Mouse (Mus musculus) MEL (cell line): Measurements from ENCODE around the gene Rps6kb2. TPM values are rescaled to one million over a fixed set of nuclear protein-coding genes. Genes with fewer than 3 reads are reported as not detected.

Experiments
- DNase-seq: peaks from one replicate; pipeline ENCODE4 v3.0.0; 2011; ENCODE audit warnings: low read depth, low spot score
- H3K27ac ChIP-seq: 2 replicates; pipeline ENCODE4 v1.5.1; 2012; ENCODE audit warnings: low read depth, mild to moderate bottlenecking, control low read depth, low read length, moderate library complexity; ENCODE audit not compliant: control insufficient read depth
- H3K27me3 ChIP-seq, 2 experiments: fragments of 150-350 bp in 1 of 2; sonication (generic) in 1 of 2; 2 replicates each; pipeline ENCODE4 v1.6.1; 2012; ENCODE audit warnings: low read length in 2 of 2, mild to moderate bottlenecking in 2 of 2, improper control_type of control experiment in 1 of 2, moderate library complexity in 1 of 2; ENCODE audit not compliant: insufficient read depth in 2 of 2, control insufficient read depth in 1 of 2
- H3K36me3 ChIP-seq, 2 experiments: 2 replicates each; pipeline ENCODE4 v1.6.1; 2012 to 2014; ENCODE audit warnings: low read length in 2 of 2, improper control_type of control experiment in 1 of 2, inconsistent platforms in 1 of 2, mild to moderate bottlenecking in 1 of 2; ENCODE audit not compliant: insufficient read depth in 2 of 2, control insufficient read depth in 1 of 2
- H3K4me1 ChIP-seq, 2 experiments: fragments of 150-350 bp in 1 of 2; sonication (generic) in 1 of 2; 2 replicates each; pipeline ENCODE4 v1.6.1; 2012; ENCODE audit warnings: low read length in 2 of 2, improper control_type of control experiment in 1 of 2, mild to moderate bottlenecking in 1 of 2; ENCODE audit not compliant: insufficient read depth in 2 of 2, control insufficient read depth in 1 of 2
- H3K4me3 ChIP-seq, 2 experiments: fragments of 150-350 bp in 1 of 2; sonication (generic) in 1 of 2; 2 replicates each; pipeline ENCODE4 v1.5.1; 2012; ENCODE audit warnings: low read depth in 2 of 2, low read length in 2 of 2, mild to moderate bottlenecking in 2 of 2, moderate library complexity in 2 of 2, control low read depth in 1 of 2, improper control_type of control experiment in 1 of 2; ENCODE audit not compliant: control insufficient read depth in 1 of 2, insufficient read depth in 1 of 2
- H3K79me2 ChIP-seq: 2 replicates; pipeline ENCODE4 v1.6.1; 2012; ENCODE audit warnings: mild to moderate bottlenecking, low read length, moderate library complexity; ENCODE audit not compliant: control insufficient read depth, poor library complexity, insufficient read depth
- H3K9ac ChIP-seq: 2 replicates; pipeline ENCODE4 v1.6.1; 2012; ENCODE audit warnings: low read depth, mild to moderate bottlenecking, control low read depth, low read length, moderate library complexity; ENCODE audit not compliant: control insufficient read depth, poor library complexity, severe bottlenecking
- H3K9me3 ChIP-seq: fragments of 150-350 bp; sonication (generic); replicated peaks from 2 replicates; pipeline ENCODE4 v1.6.1; 2012; ENCODE audit warnings: mild to moderate bottlenecking, low read length, improper control_type of control experiment, moderate library complexity; ENCODE audit not compliant: insufficient read depth
- BHLHE40 ChIP-seq: IDR thresholded peaks from 2 replicates; pipeline ENCODE4 v1.6.1; 2012; ENCODE audit warnings: low read depth, mild to moderate bottlenecking, inconsistent platforms, low read length, improper control_type of control experiment, borderline replicate concordance
- CHD2 ChIP-seq: IDR thresholded peaks from 2 replicates; pipeline ENCODE4 v1.6.1; 2011; ENCODE audit warnings: low read length, improper control_type of control experiment
- CTCF ChIP-seq, 3 experiments: IDR thresholded peaks in 2 of 3; conservative IDR thresholded peaks in 1 of 3; 2 replicates each; pipeline ENCODE4 v1.5.1; 2011 to 2012; ENCODE audit warnings: low read length in 3 of 3, low read depth in 2 of 3, mild to moderate bottlenecking in 2 of 3, improper control_type of control experiment in 1 of 3, inconsistent platforms in 1 of 3, mixed read lengths in 1 of 3, moderate library complexity in 1 of 3; ENCODE audit not compliant: control insufficient read depth in 1 of 3, insufficient read depth in 1 of 3, poor library complexity in 1 of 3, severe bottlenecking in 1 of 3
- E2F4 ChIP-seq: IDR thresholded peaks from 2 replicates; pipeline ENCODE4 v1.6.1; 2011; ENCODE audit warnings: low read depth, low read length, improper control_type of control experiment, borderline replicate concordance
- EP300 ChIP-seq, 2 experiments: IDR thresholded peaks; 2 replicates each; pipeline ENCODE4 v1.6.1; 2011; ENCODE audit warnings: improper control_type of control experiment in 2 of 2, low read length in 2 of 2, low read depth in 1 of 2, mild to moderate bottlenecking in 1 of 2
- GABPA ChIP-seq: IDR thresholded peaks from 2 replicates; pipeline ENCODE4 v1.6.1; 2012; ENCODE audit warnings: low read depth, mild to moderate bottlenecking, inconsistent platforms, low read length, improper control_type of control experiment, moderate library complexity
- GATA1 ChIP-seq: IDR thresholded peaks from 2 replicates; pipeline ENCODE4 v1.6.1; 2011; ENCODE audit warnings: low read depth, low read length, improper control_type of control experiment
- HCFC1 ChIP-seq: IDR thresholded peaks from 2 replicates; pipeline ENCODE4 v1.6.1; 2012; ENCODE audit warnings: low read depth, mild to moderate bottlenecking, inconsistent platforms, low read length, improper control_type of control experiment, moderate library complexity
- JUND ChIP-seq: IDR thresholded peaks from 2 replicates; pipeline ENCODE4 v1.6.1; 2011; ENCODE audit warnings: low read depth, mild to moderate bottlenecking, improper control_type of control experiment, low read length
- KAT2A ChIP-seq: conservative IDR thresholded peaks from 2 replicates; pipeline ENCODE4 v1.6.1; 2012; ENCODE audit warnings: low read depth, low read length, improper control_type of control experiment, inconsistent platforms
- MAFK ChIP-seq: IDR thresholded peaks from 2 replicates; pipeline ENCODE4 v1.6.1; 2011; ENCODE audit warnings: low read depth, mild to moderate bottlenecking, low read length, improper control_type of control experiment, borderline replicate concordance
- MAX ChIP-seq: IDR thresholded peaks from 2 replicates; pipeline ENCODE4 v1.6.1; 2011; ENCODE audit warnings: low read length, improper control_type of control experiment
- MAZ ChIP-seq: IDR thresholded peaks from 2 replicates; pipeline ENCODE4 v1.6.1; 2012; ENCODE audit warnings: low read depth, mild to moderate bottlenecking, inconsistent platforms, low read length, improper control_type of control experiment
- MXI1 ChIP-seq: IDR thresholded peaks from 2 replicates; pipeline ENCODE4 v1.6.1; 2011; ENCODE audit warnings: mild to moderate bottlenecking, low read depth, low read length, improper control_type of control experiment
- MYC ChIP-seq: IDR thresholded peaks from 2 replicates; pipeline ENCODE4 v1.6.1; 2011; ENCODE audit warnings: low read depth, mild to moderate bottlenecking, low read length, improper control_type of control experiment, moderate library complexity
- NELFE ChIP-seq: IDR thresholded peaks from 2 replicates; pipeline ENCODE4 v1.6.1; 2011; ENCODE audit warnings: low read depth, low read length, improper control_type of control experiment
- NRF1 ChIP-seq: IDR thresholded peaks from 2 replicates; pipeline ENCODE4 v1.6.1; 2014; ENCODE audit warnings: low read depth, mild to moderate bottlenecking, inconsistent platforms, low read length, improper control_type of control experiment, moderate library complexity; ENCODE audit not compliant: poor library complexity, insufficient read depth, severe bottlenecking
- POLR2A ChIP-seq, 2 experiments: IDR thresholded peaks; 2 replicates each; pipeline ENCODE4 v1.6.1; 2011 to 2012; ENCODE audit warnings: low read length in 2 of 2, mild to moderate bottlenecking in 2 of 2, control low read depth in 1 of 2, improper control_type of control experiment in 1 of 2, low read depth in 1 of 2, moderate library complexity in 1 of 2; ENCODE audit not compliant: control insufficient read depth in 1 of 2, insufficient read depth in 1 of 2, poor library complexity in 1 of 2
- RAD21 ChIP-seq: IDR thresholded peaks from 2 replicates; pipeline ENCODE4 v1.6.1; 2011; ENCODE audit warnings: mild to moderate bottlenecking, low read depth, low read length, improper control_type of control experiment
- RCOR1 ChIP-seq: IDR thresholded peaks from 2 replicates; pipeline ENCODE4 v1.6.1; 2012; ENCODE audit warnings: low read depth, mild to moderate bottlenecking, inconsistent platforms, low read length, improper control_type of control experiment
- SIN3A ChIP-seq: IDR thresholded peaks from 2 replicates; pipeline ENCODE4 v1.6.1; 2012; ENCODE audit warnings: low read length, improper control_type of control experiment, inconsistent platforms
- SMC3 ChIP-seq: IDR thresholded peaks from 2 replicates; pipeline ENCODE4 v1.6.1; 2011; ENCODE audit warnings: low read depth, low read length, improper control_type of control experiment
- TAL1 ChIP-seq: IDR thresholded peaks from 2 replicates; pipeline ENCODE4 v1.6.1; 2012; ENCODE audit warnings: mild to moderate bottlenecking, inconsistent platforms, low read length, moderate library complexity, mixed read lengths
- TBP ChIP-seq: IDR thresholded peaks from 2 replicates; pipeline ENCODE4 v1.8.0; 2011; ENCODE audit warnings: low read depth, low read length, improper control_type of control experiment
- USF1 ChIP-seq: IDR thresholded peaks from 2 replicates; pipeline ENCODE4 v1.6.1; 2014; ENCODE audit warnings: low read depth, mild to moderate bottlenecking, inconsistent platforms, low read length, improper control_type of control experiment, moderate library complexity
- ZC3H11A ChIP-seq: IDR thresholded peaks from 2 replicates; pipeline ENCODE4 v1.6.1; 2012; ENCODE audit warnings: low read depth, mild to moderate bottlenecking, inconsistent platforms, low read length, improper control_type of control experiment
- ZKSCAN1 ChIP-seq: IDR thresholded peaks from 2 replicates; pipeline ENCODE4 v1.6.1; 2012; ENCODE audit warnings: low read depth, mild to moderate bottlenecking, inconsistent platforms, low read length, improper control_type of control experiment, moderate library complexity
- ZMIZ1 ChIP-seq: IDR thresholded peaks from 2 replicates; pipeline ENCODE4 v1.6.1; 2012; ENCODE audit warnings: low read depth, mild to moderate bottlenecking, inconsistent platforms, low read length, improper control_type of control experiment, moderate library complexity
- polyA plus RNA-seq, 2 experiments: library from polyadenylated mRNA; stranded (reverse) in 1 of 2; unstranded in 1 of 2; fragments of >175 nt in 1 of 2; fragments of >200 nt in 1 of 2; gene quantifications; 2 replicates each; pipeline versions ENCODE4 v1.2.1 to v1.2.4; 2012; ENCODE audit warnings: low replicate concordance in 2 of 2, low read depth in 1 of 2; ENCODE audit not compliant: insufficient read length in 2 of 2, insufficient read depth in 1 of 2, missing spikeins in 1 of 2
- total RNA-seq: library from RNA; depleted of rRNA; stranded (reverse); fragments of 300-350 nt; gene quantifications from 2 replicates; pipeline ENCODE4 v1.2.3, GENCODE M21; 2012

Rps6kb2 gene
- total and polyA plus RNA-seq, 3 experiments: 8.7 to 19.8 TPM; not detected in 1

- H3K79me2 ChIP-seq: no peaks in the 10 kb centered on the region
- DNase-seq: no peak
- no peak overlapping the region for H3K27ac ChIP-seq
- no peak for TF ChIP-seq GATA1
- no peak for TF ChIP-seq GABPA
- TF ChIP-seq NELFE: no peak
- no peak for TF ChIP-seq ZKSCAN1
- TF ChIP-seq MAX: no peak
- TF ChIP-seq ZMIZ1: no peak
- no peak for TF ChIP-seq TBP
- no peak for TF ChIP-seq USF1
- TF ChIP-seq BHLHE40: no peak
- TF ChIP-seq SIN3A: no peak
- TF ChIP-seq KAT2A: no peak
- TF ChIP-seq HCFC1: no peak
- TF ChIP-seq POLR2A (IDR thresholded peaks at IDR 0.05; ENCODE audit: control insufficient read depth in 1 of 2, insufficient read depth in 1 of 2, low read depth in 1 of 2, low read length in 2 of 2, poor library complexity in 1 of 2): no peak
- no peak for TF ChIP-seq SMC3
- TF ChIP-seq MYC: no peak
- TF ChIP-seq JUND: no peak
- TF ChIP-seq EP300 (IDR thresholded peaks at IDR 0.05; ENCODE audit: low read depth in 1 of 2, low read length in 2 of 2): no peak
- no peak for TF ChIP-seq CTCF (IDR thresholded peaks at IDR 0.05 in 2 of 3, conservative IDR thresholded peaks at IDR 0.05 in 1 of 3; ENCODE audit: control insufficient read depth in 1 of 3, insufficient read depth in 1 of 3, low read depth in 2 of 3, low read length in 3 of 3, poor library complexity in 1 of 3, severe bottlenecking in 1 of 3)
- TF ChIP-seq E2F4: no peak
- no peak for TF ChIP-seq MXI1
- H3K4me1 ChIP-seq: no peaks in the 10 kb centered on the region
- H3K4me3 ChIP-seq: no peak overlapping the region
- H3K9me3 ChIP-seq: no peaks in the 10 kb centered on the region
- no peaks in the 10 kb centered on the region for H3K36me3 ChIP-seq
- no peaks in the 10 kb centered on the region; a peak in 1 of 4 replicates for H3K27me3 ChIP-seq
- no peak overlapping the region for H3K9ac ChIP-seq
These were observed 23.0 kb downstream of the Rps6kb2 start for GRCm38 (mm10) chr19:4140147-4140546.

DNA sequence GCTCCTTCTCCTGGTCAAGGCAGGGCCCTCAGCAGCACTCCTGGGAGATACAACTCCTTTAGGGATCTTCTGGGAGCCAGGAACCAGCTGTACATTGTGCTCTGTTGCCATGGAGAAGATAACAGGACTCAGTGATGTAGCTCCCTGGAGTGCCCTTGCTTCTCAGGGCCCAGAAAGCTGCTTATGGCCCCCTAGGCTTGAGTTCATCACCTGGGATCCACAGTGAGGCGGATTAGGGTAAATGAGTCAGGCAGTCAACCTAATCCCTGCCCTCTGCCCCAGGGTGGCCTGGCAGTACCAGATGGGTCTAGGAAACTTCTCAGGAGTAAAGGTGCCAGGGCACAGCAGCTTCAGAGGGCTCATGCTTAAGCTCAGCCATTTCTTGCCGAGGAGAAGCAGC, 23.7 kb downstream of the Rps6kb2 start, which contains the start of gene Gpr152:
Gene Gpr152, plus strand, starts transcription at position 342 of the 400 bp plus-strand sequence.
- no peak for DNase-seq
- Histone ChIP-seq H3K9me3 (no peaks in the 10 kb centered on the region), H3K27me3 (no peaks in the 10 kb centered on the region; a peak in 1 of 4 replicates), H3K27ac (no peak within 1 kb of the TSS), H3K79me2 (no peaks in the 10 kb centered on the region), H3K36me3 (no peaks in the 10 kb centered on the region), H3K9ac (no peak within 1 kb of the TSS), H3K4me3 (no peak within 1 kb of the TSS), H3K4me1 (no peaks in the 10 kb centered on the region)
- TF ChIP-seq E2F4: no peak
- TF ChIP-seq RCOR1: no peak
- TF ChIP-seq MAZ: no peak
- TF ChIP-seq CHD2: no peak
- no peak for TF ChIP-seq MXI1
- no peak for TF ChIP-seq NRF1
- TF ChIP-seq KAT2A: no peak
- TF ChIP-seq MAFK: no peak
- no peak for TF ChIP-seq POLR2A (IDR thresholded peaks at IDR 0.05; ENCODE audit: control insufficient read depth in 1 of 2, insufficient read depth in 1 of 2, low read depth in 1 of 2, low read length in 2 of 2, poor library complexity in 1 of 2)
- no peak for TF ChIP-seq TAL1
- no peak for TF ChIP-seq RAD21
- no peak for TF ChIP-seq ZC3H11A
- no peak for TF ChIP-seq GATA1
- TF ChIP-seq ZKSCAN1: no peak
- TF ChIP-seq SMC3: no peak
- no peak for TF ChIP-seq USF1
